Mouse (Mus musculus): Measurements from ENCODE around the gene Bzw2. TPM values are rescaled to one million over a fixed set of nuclear protein-coding genes. Genes with fewer than 3 reads are reported as not detected.

Gene Bzw2
- polyA plus RNA-seq, 1 experiment, result 11.1 TPM

DNA sequence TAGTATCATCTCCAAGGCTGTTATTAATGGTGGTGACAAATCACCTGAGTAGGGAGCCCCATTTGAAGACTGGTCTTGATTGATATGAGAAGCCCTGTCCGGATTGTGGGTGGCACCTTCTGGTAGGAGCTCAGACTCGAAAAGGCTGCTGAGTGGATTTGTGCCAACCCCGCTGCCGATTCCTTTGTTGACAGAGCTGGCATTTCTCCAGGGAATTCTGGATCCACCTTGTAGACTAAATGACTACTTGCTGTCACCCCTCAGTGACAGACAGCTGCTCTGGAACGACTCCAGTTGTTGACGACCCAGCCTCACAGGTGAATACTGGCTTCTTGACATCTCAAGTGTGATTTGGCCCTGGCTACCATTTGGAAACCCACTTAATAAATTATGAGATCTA lies 68.7 kb downstream of the Bzw2 start:
- no peak for DNase-seq
- Histone ChIP-seq H3K4me1 (ENCODE audit: control insufficient read depth, insufficient read depth, low read length) (no peaks in the 10 kb centered on the region), H3K4me3 (replicated peaks; ENCODE audit: extremely low read depth, low read depth, low read length) (no peak overlapping the region)
- WGBS, result 36% methylated on average over 6 of the region's 6 CpGs
- TF ChIP-seq POLR2A (IDR thresholded peaks at IDR 0.05; ENCODE audit: borderline replicate concordance, extremely low read depth, low read depth, low read length) (no peak), CTCF (IDR thresholded peaks at IDR 0.05; ENCODE audit: insufficient read depth, low read length) (no peak)

DNA sequence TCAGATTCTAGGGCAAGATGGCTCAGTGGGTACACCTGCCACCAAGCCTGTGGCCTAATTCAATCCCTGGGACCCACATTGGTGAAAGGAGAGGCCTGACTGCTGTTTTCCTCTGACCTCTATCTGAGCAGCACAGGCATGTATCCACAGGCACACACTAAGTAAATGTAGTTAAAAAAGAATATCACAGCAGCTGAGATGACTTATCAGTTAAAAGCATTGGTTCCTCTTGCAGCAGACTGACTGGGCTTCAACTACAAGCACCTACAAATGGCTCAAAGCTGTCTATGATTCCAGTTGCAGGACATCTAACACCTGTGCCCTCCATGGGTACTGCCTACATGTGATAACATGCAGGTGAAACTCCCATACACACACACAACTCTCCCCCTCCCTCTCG lies 69.1 kb downstream of the Bzw2 start:
- Histone ChIP-seq H3K4me3 (replicated peaks; ENCODE audit: extremely low read depth, low read depth, low read length) (no peak overlapping the region), H3K4me1 (ENCODE audit: control insufficient read depth, insufficient read depth, low read length) (no peaks in the 10 kb centered on the region)
- DNase-seq, result no peak
- no peak for TF ChIP-seq CTCF (IDR thresholded peaks at IDR 0.05; ENCODE audit: insufficient read depth, low read length)
- TF ChIP-seq POLR2A (IDR thresholded peaks at IDR 0.05; ENCODE audit: borderline replicate concordance, extremely low read depth, low read depth, low read length), result no peak
- 80% methylated on average over 1 of the region's 1 CpGs for WGBS

DNA sequence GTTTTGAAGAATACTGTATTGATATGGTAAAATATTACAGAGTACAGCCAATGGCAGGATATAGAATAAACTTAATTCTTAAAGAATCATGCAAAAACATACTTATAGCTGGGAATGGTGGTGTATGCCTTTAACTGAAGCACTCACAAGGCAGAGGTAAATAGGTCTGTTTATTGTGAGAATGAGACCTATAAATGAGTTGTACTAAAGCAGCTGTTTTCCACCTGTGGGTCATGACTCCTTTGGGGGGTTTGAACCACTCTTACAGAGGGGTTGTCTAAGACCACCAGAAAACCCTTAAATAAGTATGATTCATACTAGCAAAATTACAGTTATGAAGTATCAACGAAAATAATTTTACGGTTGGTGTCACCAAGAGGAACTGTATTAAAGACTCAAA lies 72.5 kb downstream of the Bzw2 start:
- H3K4me1 ChIP-seq (ENCODE audit: control insufficient read depth, insufficient read depth, low read length), result no peaks in the 10 kb centered on the region
- H3K4me3 ChIP-seq (replicated peaks; ENCODE audit: extremely low read depth, low read depth, low read length), result no peak overlapping the region
- DNase-seq, result no peak
- 93% methylated on average over 2 of the region's 2 CpGs for WGBS
- no peak for TF ChIP-seq CTCF (IDR thresholded peaks at IDR 0.05; ENCODE audit: insufficient read depth, low read length)
- TF ChIP-seq POLR2A (IDR thresholded peaks at IDR 0.05; ENCODE audit: borderline replicate concordance, extremely low read depth, low read depth, low read length), result no peak

DNA sequence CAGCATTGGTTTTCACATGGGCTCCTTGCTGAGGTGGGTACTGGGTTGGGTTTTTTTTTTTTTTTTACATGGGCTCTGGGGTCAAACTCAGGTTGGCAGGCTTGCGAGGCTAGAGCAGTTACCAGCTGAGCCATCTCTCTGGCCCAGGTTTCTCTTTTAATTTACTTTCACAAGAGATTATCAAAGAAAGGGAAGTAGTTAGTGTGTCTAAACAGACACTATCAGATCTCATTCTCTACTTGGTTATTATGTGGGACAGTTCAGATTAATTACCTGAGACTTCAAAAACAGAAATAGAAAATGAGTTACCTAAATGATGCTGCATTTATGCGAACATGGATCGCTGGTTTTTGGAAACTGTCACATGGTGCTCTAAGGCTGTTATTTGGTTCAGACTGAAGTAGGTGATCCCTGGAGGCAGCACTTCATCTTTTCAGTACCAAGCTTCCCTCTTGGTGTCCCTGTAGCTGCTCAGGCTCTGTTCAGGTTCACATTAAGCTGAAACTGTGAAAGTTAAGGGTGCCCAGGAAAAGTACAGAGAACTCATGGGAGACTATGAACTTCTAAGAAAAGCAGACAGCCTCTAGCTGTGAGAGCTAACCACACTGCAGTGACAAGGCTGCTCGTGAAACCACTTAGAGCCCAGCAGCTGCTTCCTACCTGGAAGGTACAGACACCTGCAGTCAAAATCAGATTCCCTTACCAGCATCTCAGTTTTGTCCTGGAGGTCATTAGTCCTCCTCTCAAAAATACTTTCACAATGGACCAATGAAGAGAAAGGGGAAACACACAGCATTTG lies 79.6 kb downstream of the Bzw2 start:
- H3K4me3 ChIP-seq (replicated peaks; ENCODE audit: extremely low read depth, low read depth, low read length), result no peak overlapping the region
- 54% methylated on average over 4 of the region's 4 CpGs for WGBS
- TF ChIP-seq POLR2A (IDR thresholded peaks at IDR 0.05; ENCODE audit: borderline replicate concordance, extremely low read depth, low read depth, low read length), result no peak
- no peak for TF ChIP-seq CTCF (IDR thresholded peaks at IDR 0.05; ENCODE audit: insufficient read depth, low read length)
- no peaks in the 10 kb centered on the region for H3K4me1 ChIP-seq (ENCODE audit: control insufficient read depth, insufficient read depth, low read length)
- no peak for DNase-seq

DNA sequence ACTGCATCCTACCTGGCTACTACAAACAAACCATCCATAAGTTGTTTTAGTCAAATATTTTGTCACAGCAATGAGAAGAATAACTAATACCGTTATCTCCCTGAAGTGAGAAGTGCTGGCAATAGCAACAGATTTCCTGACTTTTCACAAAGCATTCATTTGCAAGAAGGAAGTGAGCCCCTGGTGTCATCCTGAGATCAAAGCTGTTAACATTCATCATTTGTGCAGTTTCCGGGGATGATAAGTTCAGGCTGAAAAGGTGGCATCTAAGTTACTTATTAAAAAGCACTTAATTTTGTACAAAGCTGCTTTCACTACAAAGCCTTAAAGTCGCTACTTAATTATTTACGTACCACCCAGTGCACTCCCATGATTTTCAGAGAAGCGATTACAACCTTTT lies 85.0 kb downstream of the Bzw2 start:
- TF ChIP-seq CTCF (IDR thresholded peaks at IDR 0.05; ENCODE audit: insufficient read depth, low read length), result no peak
- TF ChIP-seq POLR2A (IDR thresholded peaks at IDR 0.05; ENCODE audit: borderline replicate concordance, extremely low read depth, low read depth, low read length), result no peak

DNA sequence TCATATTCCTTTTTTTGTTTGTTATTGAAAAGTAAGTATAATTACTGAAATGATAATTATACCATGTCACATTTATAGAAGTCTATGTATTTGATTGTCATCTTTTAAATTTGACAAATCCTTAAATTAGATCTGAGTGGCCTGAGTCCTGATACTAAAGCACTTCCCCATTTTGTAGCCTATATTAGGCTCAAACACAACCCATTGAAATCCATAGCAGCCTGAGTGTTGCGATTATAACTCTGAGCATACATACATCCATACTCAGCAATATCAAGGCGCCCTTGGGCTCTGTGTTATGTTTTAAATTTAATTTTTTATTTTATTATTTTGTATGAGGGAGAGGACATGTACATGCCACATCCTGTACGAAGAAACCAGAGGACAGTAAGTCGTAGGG lies 87.6 kb downstream of the Bzw2 start:
- TF ChIP-seq CTCF (IDR thresholded peaks at IDR 0.05; ENCODE audit: insufficient read depth, low read length) (no peak), POLR2A (IDR thresholded peaks at IDR 0.05; ENCODE audit: borderline replicate concordance, extremely low read depth, low read depth, low read length) (no peak)
- H3K4me1 ChIP-seq (ENCODE audit: control insufficient read depth, insufficient read depth, low read length), result no peaks in the 10 kb centered on the region
- WGBS, result 87% methylated on average over 4 of the region's 4 CpGs
- H3K4me3 ChIP-seq (replicated peaks; ENCODE audit: extremely low read depth, low read depth, low read length), result no peak overlapping the region
- no peak for DNase-seq

More for the DNA sequence above, 85.0 kb downstream of the Bzw2 start:
- DNase-seq, result no peak
- H3K4me1 ChIP-seq (ENCODE audit: control insufficient read depth, insufficient read depth, low read length), result no peaks in the 10 kb centered on the region
- no peak overlapping the region for H3K4me3 ChIP-seq (replicated peaks; ENCODE audit: extremely low read depth, low read depth, low read length)
- 37% methylated on average over 5 of the region's 5 CpGs for WGBS

DNA sequence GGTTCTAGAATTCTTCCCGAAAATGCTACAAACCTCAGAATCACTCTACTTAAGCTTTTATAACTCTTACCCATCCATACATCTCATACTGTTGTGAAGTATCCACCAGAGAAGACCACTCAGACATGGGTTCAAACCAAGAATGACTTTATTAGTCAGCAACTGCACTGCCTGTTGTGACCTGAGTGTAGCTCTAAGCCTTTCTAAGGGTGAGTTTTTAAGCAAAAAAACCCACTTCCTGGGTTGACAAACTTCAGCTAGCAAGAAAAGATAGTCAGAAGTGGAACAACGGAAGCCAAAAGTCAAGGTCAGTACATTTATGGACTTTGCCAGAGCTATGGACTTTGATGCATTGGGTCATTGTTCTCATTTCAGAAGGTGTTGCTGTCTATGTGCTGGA lies 90.3 kb downstream of the Bzw2 start:
- WGBS, result 89% methylated on average over 2 of the region's 2 CpGs
- H3K4me1 ChIP-seq (ENCODE audit: control insufficient read depth, insufficient read depth, low read length), result no peaks in the 10 kb centered on the region
- TF ChIP-seq POLR2A (IDR thresholded peaks at IDR 0.05; ENCODE audit: borderline replicate concordance, extremely low read depth, low read depth, low read length) (no peak), CTCF (IDR thresholded peaks at IDR 0.05; ENCODE audit: insufficient read depth, low read length) (no peak)
- DNase-seq, result no peak
- H3K4me3 ChIP-seq (replicated peaks; ENCODE audit: extremely low read depth, low read depth, low read length), result no peak overlapping the region

DNA sequence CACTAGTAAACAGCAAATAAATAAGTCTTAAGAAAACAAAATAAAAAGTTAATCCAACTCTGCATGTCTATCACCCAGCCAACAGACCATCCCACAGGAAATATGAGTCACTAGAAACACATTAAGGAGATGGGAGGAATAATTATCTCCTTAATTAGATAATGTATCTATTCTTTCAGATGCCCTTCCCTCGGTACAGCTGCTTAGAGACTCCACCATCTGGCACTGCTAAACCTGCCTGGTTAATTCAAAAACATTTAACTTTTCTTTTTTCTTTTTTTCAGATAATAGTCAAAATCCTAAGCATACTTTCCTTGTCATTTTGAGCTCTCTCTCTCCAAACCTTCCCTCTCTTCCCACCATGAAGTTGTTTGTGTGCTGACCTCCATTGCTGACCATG lies 92.0 kb downstream of the Bzw2 start:
- no peak for DNase-seq
- TF ChIP-seq CTCF (IDR thresholded peaks at IDR 0.05; ENCODE audit: insufficient read depth, low read length) (no peak), POLR2A (IDR thresholded peaks at IDR 0.05; ENCODE audit: borderline replicate concordance, extremely low read depth, low read depth, low read length) (no peak)
- WGBS, result 73% methylated on average over 1 of the region's 1 CpGs
- Histone ChIP-seq H3K4me1 (ENCODE audit: control insufficient read depth, insufficient read depth, low read length) (no peaks in the 10 kb centered on the region), H3K4me3 (replicated peaks; ENCODE audit: extremely low read depth, low read depth, low read length) (no peak overlapping the region)

DNA sequence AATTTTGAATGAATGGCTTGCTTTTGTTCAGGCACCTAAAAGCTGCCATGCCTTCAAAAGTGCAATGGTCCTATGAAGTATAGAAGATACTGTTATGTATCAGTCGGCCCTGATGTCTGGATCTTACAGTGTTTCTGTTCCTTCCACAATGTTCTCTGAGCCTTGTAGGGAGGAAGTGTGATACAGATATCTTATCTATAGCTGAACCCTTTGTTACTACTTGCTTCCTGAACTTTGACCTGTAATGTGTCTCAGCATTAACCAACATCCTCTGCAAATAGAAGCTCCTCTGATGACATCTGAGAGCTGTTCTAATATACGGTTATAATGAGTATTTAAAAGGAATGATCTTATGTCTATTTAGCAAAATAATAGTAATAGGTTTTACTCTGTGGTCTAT lies 100.2 kb downstream of the Bzw2 start:
- no peak overlapping the region for H3K4me3 ChIP-seq (replicated peaks; ENCODE audit: extremely low read depth, low read depth, low read length)
- 29% methylated on average over 2 of the region's 2 CpGs for WGBS
- no peaks in the 10 kb centered on the region for H3K4me1 ChIP-seq (ENCODE audit: control insufficient read depth, insufficient read depth, low read length)
- no peak for DNase-seq
- TF ChIP-seq POLR2A (IDR thresholded peaks at IDR 0.05; ENCODE audit: borderline replicate concordance, extremely low read depth, low read depth, low read length), result no peak
- no peak for TF ChIP-seq CTCF (IDR thresholded peaks at IDR 0.05; ENCODE audit: insufficient read depth, low read length)

DNA sequence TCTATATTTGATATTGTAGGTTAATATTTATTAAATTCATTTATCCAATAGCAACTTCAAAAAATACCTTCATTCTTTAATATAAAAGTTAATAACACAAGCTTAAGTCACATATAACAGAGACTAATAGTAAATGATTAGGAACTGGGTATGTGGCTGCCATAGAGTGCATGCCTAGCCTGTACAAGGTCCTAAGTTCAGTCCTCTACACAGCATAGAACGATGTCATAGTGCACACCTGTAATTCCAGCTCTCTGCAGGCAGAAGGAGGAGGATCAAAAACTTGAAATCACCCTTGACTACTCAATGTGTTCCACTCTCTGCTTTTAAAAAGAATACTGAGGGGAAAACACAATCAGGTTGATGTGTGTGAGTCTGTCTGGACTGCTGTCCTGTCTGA lies 107.6 kb downstream of the Bzw2 start:
- Histone ChIP-seq H3K4me1 (ENCODE audit: control insufficient read depth, insufficient read depth, low read length) (no peaks in the 10 kb centered on the region), H3K4me3 (replicated peaks; ENCODE audit: extremely low read depth, low read depth, low read length) (no peak overlapping the region)
- TF ChIP-seq POLR2A (IDR thresholded peaks at IDR 0.05; ENCODE audit: borderline replicate concordance, extremely low read depth, low read depth, low read length) (no peak), CTCF (IDR thresholded peaks at IDR 0.05; ENCODE audit: insufficient read depth, low read length) (no peak)
- DNase-seq, result no peak
- WGBS, result 86% methylated on average over 1 of the region's 1 CpGs

All from lung, adult 2 months (tissue).